Mouse (Mus musculus) cortical plate, adult 2 months (tissue): ENCODE results near the gene Hivep3.

ENCODE experiments used
- CTCF ChIP-seq: fragments of 200-500 bp; IDR thresholded peaks from 2 replicates; pipeline ENCODE4 v1.5.1; 2011; ENCODE audit warnings: mild to moderate bottlenecking, control low read depth, low read length; ENCODE audit not compliant: insufficient read depth; ENCODE audit errors: extremely low read depth
- POLR2A ChIP-seq: fragments of 200-500 bp; IDR thresholded peaks from 2 replicates; pipeline ENCODE4 v1.6.1; 2011; ENCODE audit warnings: mild to moderate bottlenecking, low read length, control low read depth; ENCODE audit not compliant: insufficient read depth; ENCODE audit errors: extremely low read depth

GRCm38 (mm10) chr4:119738641-119739040, 5.1 kb downstream of the Hivep3 start:
- no peak for TF ChIP-seq CTCF
- no peak for TF ChIP-seq POLR2A
